Mouse (Mus musculus) hindbrain, embryonic 11.5 days (tissue): ENCODE measurements at regions not wholly inside any gene's neighbourhood (a gene's known extent, or its start where the extent isn't known, plus 50 kb on each side); places are given as distances from the start of the nearest gene placed in this dataset.

Experiments
- ATAC-seq: fragments of 200-750 bp; cut with Nextera tagmentation; 2 replicates; pipeline ENCODE4 v1.8.0; 2017; ENCODE audit warnings: mild to moderate bottlenecking, moderate TSS enrichment, moderate library complexity; ENCODE audit not compliant: low FRiP score
- DNase-seq: peaks from one replicate; pipeline ENCODE4 v3.0.0-alpha.2; 2015; ENCODE audit warnings: low spot score
- H3K27ac ChIP-seq: fragments of 300-500 bp; sonication (generic); 2 replicates; pipeline ENCODE4 v1.5.1; 2014; ENCODE audit warnings: mild to moderate bottlenecking, low read depth, low read length
- H3K27me3 ChIP-seq: fragments of 300-500 bp; sonication (generic); 2 replicates; pipeline ENCODE4 v1.6.1; 2014; ENCODE audit warnings: mild to moderate bottlenecking, low read length, moderate library complexity, mixed read lengths; ENCODE audit not compliant: control insufficient read depth, insufficient read depth
- H3K36me3 ChIP-seq: fragments of 300-500 bp; sonication (generic); 2 replicates; pipeline ENCODE4 v1.6.1; 2014; ENCODE audit warnings: mild to moderate bottlenecking, low read length, moderate library complexity, mixed read lengths; ENCODE audit not compliant: control insufficient read depth, insufficient read depth
- H3K4me1 ChIP-seq: fragments of 300-500 bp; sonication (generic); replicated peaks from 2 replicates; pipeline ENCODE4 v1.6.1; 2014; ENCODE audit warnings: low read length, mixed read lengths; ENCODE audit not compliant: control insufficient read depth, insufficient read depth
- H3K4me2 ChIP-seq: fragments of 300-500 bp; sonication (generic); replicated peaks from 2 replicates; pipeline ENCODE4 v1.6.1; 2014; ENCODE audit warnings: mild to moderate bottlenecking, low read depth, low read length
- H3K4me3 ChIP-seq: fragments of 300-500 bp; sonication (generic); 2 replicates; pipeline ENCODE4 v1.5.1; 2014; ENCODE audit warnings: low read depth, low read length
- H3K9ac ChIP-seq: fragments of 300-500 bp; sonication (generic); 2 replicates; pipeline ENCODE4 v1.6.1; 2014; ENCODE audit warnings: low read depth, low read length
- H3K9me3 ChIP-seq: fragments of 300-500 bp; sonication (generic); 2 replicates; pipeline ENCODE4 v1.6.1; 2016; ENCODE audit warnings: low read length; ENCODE audit not compliant: control insufficient read depth
- WGBS: fragments of 180-500 bp; shearing (Covaris S2); extraction: QIAGEN DNeasy Blood & Tissue Kit; methylation state at CpG from one replicate; pipeline ENCODE4 v1.1.7; 2014; 5-methylcytosine and 5-hydroxymethylcytosine counted together

- H3K4me1 ChIP-seq: no peaks in the 10 kb centered on the region
- no peaks in the 10 kb centered on the region for H3K9me3 ChIP-seq
- WGBS: 79% methylated on average over 4 of the region's 4 CpGs
- H3K27me3 ChIP-seq: no peaks in the 10 kb centered on the region
- H3K27ac ChIP-seq: no peak overlapping the region
- no peak overlapping the region for H3K9ac ChIP-seq
- ATAC-seq: no peak
- DNase-seq: no peak
- no peak overlapping the region for H3K4me3 ChIP-seq
- no peaks in the 10 kb centered on the region for H3K36me3 ChIP-seq
- H3K4me2 ChIP-seq: no peak overlapping the region
These were observed 151.6 kb upstream of the Gm49339 start for GRCm38 (mm10) chr10:51328772-51329171.

- H3K27me3 ChIP-seq: no peaks in the 10 kb centered on the region
- H3K4me1 ChIP-seq: no peaks in the 10 kb centered on the region
- no peak overlapping the region for H3K27ac ChIP-seq
- H3K9me3 ChIP-seq: no peaks in the 10 kb centered on the region
- WGBS: 91% methylated on average over 2 of the region's 2 CpGs
- DNase-seq (no peak), ATAC-seq (no peak)
- H3K4me3 ChIP-seq: no peak overlapping the region
- no peak overlapping the region for H3K4me2 ChIP-seq
- no peak overlapping the region for H3K9ac ChIP-seq
- no peaks in the 10 kb centered on the region for H3K36me3 ChIP-seq
These were observed 151.0 kb upstream of the Gm49339 start for GRCm38 (mm10) chr10:51329386-51329785.
